Mouse (Mus musculus) neural tube, embryonic 14.5 days (tissue): ENCODE measurements around the gene Cstf3. TPM values are rescaled to one million over a fixed set of nuclear protein-coding genes. Genes with fewer than 3 reads are reported as not detected.
A peak's percentile ranks its signal among the peaks of the same experiment; 100 is the strongest.

Source experiments
- ATAC-seq: fragments of 200-750 bp; cut with Nextera tagmentation; 2 replicates; pipeline ENCODE4 v1.8.0; 2017; ENCODE audit warnings: low read depth, mild to moderate bottlenecking, moderate TSS enrichment, moderate library complexity
- H3K27ac ChIP-seq: fragments of 300-500 bp; sonication (generic); 2 replicates; pipeline ENCODE4 v1.5.1; 2014; ENCODE audit warnings: low read depth, mild to moderate bottlenecking, control low read depth, low read length, moderate library complexity, mixed read lengths
- H3K27me3 ChIP-seq: fragments of 300-500 bp; sonication (generic); 2 replicates; pipeline ENCODE4 v1.6.1; 2014; ENCODE audit warnings: low read length; ENCODE audit not compliant: control insufficient read depth, insufficient read depth
- H3K36me3 ChIP-seq: fragments of 300-500 bp; sonication (generic); 2 replicates; pipeline ENCODE4 v1.6.1; 2014; ENCODE audit warnings: low read length, mixed read lengths; ENCODE audit not compliant: control insufficient read depth, insufficient read depth
- H3K4me1 ChIP-seq: fragments of 300-500 bp; sonication (generic); 2 replicates; pipeline ENCODE4 v1.6.1; 2014; ENCODE audit warnings: low read length; ENCODE audit not compliant: control insufficient read depth, insufficient read depth
- H3K4me2 ChIP-seq: fragments of 300-500 bp; sonication (generic); 2 replicates; pipeline ENCODE4 v1.6.1; 2014; ENCODE audit warnings: mild to moderate bottlenecking, low read depth, low read length, control low read depth
- H3K4me3 ChIP-seq: fragments of 300-500 bp; sonication (generic); 2 replicates; pipeline ENCODE4 v1.5.1; 2014; ENCODE audit warnings: low read depth, low read length, control low read depth, mixed read lengths
- H3K9ac ChIP-seq: fragments of 300-500 bp; sonication (generic); replicated peaks from 2 replicates; pipeline ENCODE4 v1.6.1; 2014; ENCODE audit warnings: low read depth, mild to moderate bottlenecking, control low read depth, low read length, mixed read lengths
- H3K9me3 ChIP-seq: fragments of 300-500 bp; sonication (generic); 2 replicates; pipeline ENCODE4 v1.6.1; 2016; ENCODE audit warnings: low read length; ENCODE audit not compliant: control insufficient read depth
- WGBS: fragments of 180-500 bp; shearing (Covaris S2); extraction: QIAGEN DNeasy Blood & Tissue Kit; methylation state at CpG from one replicate; pipeline ENCODE4 v1.1.7; 2014; 5-methylcytosine and 5-hydroxymethylcytosine counted together
- polyA plus RNA-seq: library from polyadenylated mRNA; unstranded; fragments of >200 nt; fragmentation: Nextera tagmentation; extraction: Ambion mirVana; gene quantifications from 2 replicates; pipeline ENCODE4 v1.2.1, GENCODE M21; 2014

The Cstf3 gene
- polyA plus RNA-seq, 1 experiment from 2014 or later, result 105 TPM

- no peaks in the 10 kb centered on the region for H3K9me3 ChIP-seq
- no peaks in the 10 kb centered on the region for H3K4me1 ChIP-seq
- H3K27ac ChIP-seq, result no peak overlapping the region
- no peak for ATAC-seq
- H3K4me3 ChIP-seq, result no peak overlapping the region
- no peak overlapping the region for H3K9ac ChIP-seq
- no peak overlapping the region for H3K4me2 ChIP-seq
- H3K36me3 ChIP-seq, result peaks cover 23% of the 10 kb centered on the region
- WGBS, result 93% methylated on average over 8 of the region's 8 CpGs
- H3K27me3 ChIP-seq, result no peaks in the 10 kb centered on the region
Observed at GRCm38 (mm10) chr2:104663372-104664100, 73.2 kb downstream of the Cstf3 start.

- H3K4me3 ChIP-seq, result no peak overlapping the region
- no peaks in the 10 kb centered on the region for H3K27me3 ChIP-seq
- H3K9me3 ChIP-seq, result no peaks in the 10 kb centered on the region
- ATAC-seq, result no peak
- no peak overlapping the region for H3K27ac ChIP-seq
- WGBS, result 87% methylated on average over 6 of the region's 6 CpGs
- no peak overlapping the region for H3K9ac ChIP-seq
- no peaks in the 10 kb centered on the region for H3K4me1 ChIP-seq
- no peak overlapping the region for H3K4me2 ChIP-seq
- H3K36me3 ChIP-seq, result peaks cover 8% of the 10 kb centered on the region
Observed at GRCm38 (mm10) chr2:104669122-104669804, 78.9 kb downstream of the Cstf3 start.

DNA sequence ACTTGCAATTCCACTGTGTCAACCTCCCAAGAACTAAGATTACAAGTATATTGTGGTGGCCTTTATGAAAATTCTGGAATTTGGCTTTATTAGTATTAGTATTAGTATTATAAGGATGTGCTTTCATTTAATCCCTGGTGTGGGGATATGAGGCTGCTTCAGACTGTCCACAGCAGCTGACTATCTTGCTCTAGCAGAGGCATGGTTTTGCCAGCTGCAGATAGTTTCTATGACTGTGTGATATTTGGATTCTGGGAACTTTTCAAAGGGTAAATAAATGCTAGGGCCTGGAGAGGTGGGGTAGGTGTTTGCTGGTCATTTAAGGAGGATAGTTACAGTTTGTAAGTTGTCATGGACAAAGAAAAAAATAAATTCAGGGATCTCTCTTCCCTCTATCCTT is 81.4 kb downstream of the Cstf3 start:
- Histone ChIP-seq H3K4me1 (no peaks in the 10 kb centered on the region), H3K36me3 (no peaks in the 10 kb centered on the region; the same call in 1 of the 2 replicates), H3K9ac (no peak overlapping the region), H3K4me2 (no peak overlapping the region), H3K4me3 (no peak overlapping the region), H3K27ac (no peak overlapping the region), H3K27me3 (no peaks in the 10 kb centered on the region), H3K9me3 (no peaks in the 10 kb centered on the region)
- ATAC-seq, result no peak

GRCm38 (mm10) chr2:104677326-104677725 is 87.0 kb downstream of the Cstf3 start:
- ATAC-seq, result no peak
- Histone ChIP-seq H3K4me1 (no peaks in the 10 kb centered on the region), H3K36me3 (peaks cover 6% of the 10 kb centered on the region; the same call in 1 of the 2 replicates), H3K9ac (no peak overlapping the region), H3K4me3 (no peak overlapping the region), H3K4me2 (no peak overlapping the region), H3K9me3 (no peaks in the 10 kb centered on the region), H3K27me3 (no peaks in the 10 kb centered on the region), H3K27ac (no peak overlapping the region)
- WGBS, result 88% methylated on average over 3 of the region's 3 CpGs

- Histone ChIP-seq H3K27me3 (no peaks in the 10 kb centered on the region), H3K4me3 (no peak overlapping the region), H3K9me3 (no peaks in the 10 kb centered on the region), H3K36me3 (peaks cover 10% of the 10 kb centered on the region), H3K4me1 (no peaks in the 10 kb centered on the region), H3K27ac (no peak overlapping the region), H3K4me2 (no peak overlapping the region), H3K9ac (no peak overlapping the region)
- ATAC-seq, result no peak
- WGBS, result 96% methylated on average over 4 of the region's 4 CpGs
Observed at GRCm38 (mm10) chr2:104684771-104685170, 94.4 kb downstream of the Cstf3 start.

DNA sequence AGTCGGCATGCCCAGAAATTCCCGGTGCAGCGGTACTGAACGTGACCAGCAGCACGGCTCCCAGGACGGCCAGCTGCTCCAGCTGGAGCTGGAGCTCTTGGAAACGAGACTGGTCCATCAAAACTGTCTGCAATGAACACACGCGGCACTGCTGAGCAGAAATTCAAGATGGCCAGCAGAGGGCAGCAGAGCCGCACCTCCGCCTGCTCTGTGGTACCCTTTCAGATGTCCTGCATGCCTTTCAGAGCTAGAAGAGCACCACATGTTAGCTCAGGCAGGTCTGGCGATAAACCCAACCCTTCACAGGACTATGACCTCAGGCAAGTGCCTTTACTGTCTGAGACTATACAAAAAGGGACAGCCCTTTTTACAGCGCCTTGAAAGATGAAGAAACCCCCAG is 95.1 kb downstream of the Cstf3 start:
- Histone ChIP-seq H3K4me1 (no peaks in the 10 kb centered on the region), H3K27me3 (no peaks in the 10 kb centered on the region), H3K4me3 (no peak overlapping the region), H3K27ac (no peak overlapping the region), H3K9me3 (no peaks in the 10 kb centered on the region), H3K9ac (no peak overlapping the region), H3K4me2 (no peak overlapping the region), H3K36me3 (peaks cover 9% of the 10 kb centered on the region; the same call in 1 of the 2 replicates)
- ATAC-seq, result peak; percentile 93
- WGBS, result 7% methylated on average over 13 of the region's 13 CpGs

DNA sequence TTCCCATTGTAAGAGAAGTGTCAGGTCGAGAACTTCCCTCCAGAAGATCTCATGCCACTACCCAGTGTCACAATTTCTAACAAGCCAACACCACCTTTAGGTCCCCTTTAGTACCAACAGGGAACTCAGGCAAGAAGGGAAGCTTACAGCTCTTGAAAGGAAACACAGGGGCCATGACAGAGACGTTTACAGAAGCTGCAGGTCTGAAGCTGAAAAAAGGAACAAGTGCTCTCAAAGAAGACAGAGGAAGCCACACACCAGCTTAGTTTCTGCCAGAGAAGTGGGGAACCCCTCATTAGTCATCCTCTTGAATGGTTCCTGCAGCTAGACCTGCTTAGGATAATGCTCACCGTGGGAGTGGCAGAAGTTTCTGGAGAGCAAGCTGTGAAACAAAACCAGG is 96.9 kb downstream of the Cstf3 start:
- Histone ChIP-seq H3K4me1 (no peaks in the 10 kb centered on the region), H3K4me3 (no peak overlapping the region), H3K36me3 (peaks cover 6% of the 10 kb centered on the region; the same call in 1 of the 2 replicates), H3K27me3 (no peaks in the 10 kb centered on the region), H3K27ac (no peak overlapping the region), H3K9ac (no peak overlapping the region), H3K4me2 (no peak overlapping the region), H3K9me3 (no peaks in the 10 kb centered on the region)
- WGBS, result 83% methylated on average over 3 of the region's 3 CpGs
- ATAC-seq, result no peak

DNA sequence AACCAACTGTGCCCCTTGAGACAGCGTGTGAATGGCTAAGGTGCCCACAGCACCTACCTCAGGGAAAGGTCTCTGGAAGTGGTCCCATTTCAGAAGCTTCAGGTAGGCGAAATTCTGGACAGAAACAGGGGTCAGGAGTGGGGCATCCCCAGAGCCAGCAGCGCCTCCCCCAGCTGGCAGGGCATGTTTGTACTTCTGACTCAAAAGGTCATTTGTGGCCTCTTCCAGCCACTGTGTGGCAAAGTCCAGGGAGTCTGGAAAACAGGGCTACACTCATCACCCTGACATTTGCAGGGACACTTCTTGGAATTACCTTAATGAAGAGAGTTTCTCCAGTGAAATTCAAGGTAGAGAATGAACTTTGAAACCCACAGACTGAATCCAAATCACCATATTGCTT is 98.0 kb downstream of the Cstf3 start:
- H3K4me2 ChIP-seq, result no peak overlapping the region
- H3K9me3 ChIP-seq, result no peaks in the 10 kb centered on the region
- no peak overlapping the region for H3K4me3 ChIP-seq
- no peaks in the 10 kb centered on the region for H3K27me3 ChIP-seq
- H3K4me1 ChIP-seq, result no peaks in the 10 kb centered on the region
- no peak overlapping the region for H3K27ac ChIP-seq
- no peak for ATAC-seq
- no peak overlapping the region for H3K9ac ChIP-seq
- WGBS, result 86% methylated on average over 3 of the region's 3 CpGs
- peaks cover 6% of the 10 kb centered on the region; the same call in 1 of the 2 replicates for H3K36me3 ChIP-seq

- no peak overlapping the region for H3K9ac ChIP-seq
- H3K36me3 ChIP-seq, result peaks cover 5% of the 10 kb centered on the region; the same call in 1 of the 2 replicates
- H3K4me3 ChIP-seq, result no peak overlapping the region
- no peaks in the 10 kb centered on the region for H3K9me3 ChIP-seq
- no peak for ATAC-seq
- H3K4me2 ChIP-seq, result no peak overlapping the region
- no peak overlapping the region for H3K27ac ChIP-seq
- 68% methylated on average over 8 of the region's 8 CpGs for WGBS
- H3K27me3 ChIP-seq, result no peaks in the 10 kb centered on the region
- H3K4me1 ChIP-seq, result no peaks in the 10 kb centered on the region
Observed at GRCm38 (mm10) chr2:104688724-104689123, 98.4 kb downstream of the Cstf3 start.
